In the genomic region with DNA sequence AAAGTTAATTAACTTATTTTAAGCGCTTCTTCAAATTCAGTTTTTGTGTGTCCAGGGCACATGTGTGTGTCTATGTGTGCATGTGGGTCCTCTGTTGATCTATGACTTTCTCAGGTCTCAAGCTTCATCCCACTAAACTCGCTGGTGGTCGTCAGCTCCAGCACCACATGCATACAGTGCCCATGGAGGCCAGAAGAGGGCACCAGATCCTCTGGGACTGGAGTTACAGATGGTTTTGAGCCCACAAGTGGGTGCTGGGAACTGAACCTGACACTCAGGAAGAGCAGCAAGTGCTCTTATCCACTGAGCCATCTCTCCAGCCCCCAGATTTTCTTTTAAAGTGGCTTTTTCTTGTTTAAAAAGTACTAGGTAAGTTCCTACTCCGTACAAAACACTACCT, we compare ENCODE assay signal across 23 mouse cellular contexts. TPM values are rescaled to one million over a fixed set of nuclear protein-coding genes. Genes with fewer than 3 reads are reported as not detected.
DNase-seq lines count a peak whose midpoint lies in the region; ATAC-seq and TF ChIP-seq lines count a peak whose summit lies in the region.
"Had no signal": no experiment of that assay in that cellular context is flagged by ENCODE, and none has a peak within 500 bp of the region (broad histone marks: within the 10 kb centered on the region; RNA-seq: fewer than 3 reads in every experiment).

No protein-coding gene starts in this region.

- no peak for ATAC-seq in heart, embryonic 11.5 days (replicated peaks; ENCODE audit: insufficient number of reproducible peaks, low FRiP score, low TSS enrichment)
- ATAC-seq: forebrain, embryonic 16.5 days; intestine, postnatal 0 days; midbrain, embryonic 16.5 days had no signal

- no peak overlapping the region for H3K4me2 ChIP-seq in heart, embryonic 11.5 days
- H3K4me2 ChIP-seq: liver, embryonic 11.5 days; stomach, embryonic 15.5 days had no signal

- peak; percentile 19 for TF ChIP-seq CTCF in left cerebral cortex, adult 2 months (IDR thresholded peaks at IDR 0.05)
- TF ChIP-seq CTCF in E14TG2a.4 (conservative IDR thresholded peaks at IDR 0.05; ENCODE audit: low read length) (peak; percentile 32), MEL (IDR thresholded peaks at IDR 0.05 in 2 of 3, conservative IDR thresholded peaks at IDR 0.05 in 1 of 3; ENCODE audit: control insufficient read depth in 1 of 3, insufficient read depth in 1 of 3, low read depth in 2 of 3, low read length in 3 of 3, poor library complexity in 1 of 3, severe bottlenecking in 1 of 3) (peak in 1 of 3 experiments; percentile 4; a peak in 1 of 6 replicates)

- H3K9ac ChIP-seq in heart, embryonic 11.5 days (ENCODE audit: low read depth, low read length): no peak overlapping the region
- no peak overlapping the region for H3K9ac ChIP-seq in MEL (ENCODE audit: control insufficient read depth, low read depth, low read length, poor library complexity, severe bottlenecking)
- H3K9ac ChIP-seq: kidney, embryonic 15.5 days; limb, embryonic 12.5 days; stomach, embryonic 15.5 days had no signal

- H3K4me3 ChIP-seq in heart, embryonic 11.5 days (ENCODE audit: low read depth, low read length): no peak overlapping the region
- no peak overlapping the region for H3K4me3 ChIP-seq in left cerebral cortex, adult 2 months
- H3K4me3 ChIP-seq in E14TG2a.4 (replicated peaks; ENCODE audit: low read length) (no peak overlapping the region), MEL (ENCODE audit: control insufficient read depth in 1 of 2, insufficient read depth in 1 of 2, low read depth in 2 of 2, low read length in 2 of 2) (no peak overlapping the region)
- no peak overlapping the region for H3K4me3 ChIP-seq in limb, embryonic 10.5 days
- H3K4me3 ChIP-seq: heart, adult 2 months; megakaryocyte, embryonic 14.5 days; stomach, embryonic 15.5 days had no signal

- no peak for TF ChIP-seq RAD21 in MEL (IDR thresholded peaks at IDR 0.05; ENCODE audit: low read depth, low read length)

- intact Hi-C loops in left cerebral cortex, adult 2 months (cut with DNase I): loop anchor here (5.0 kb wide), 1 partner anchor 40 kb away; no protein-coding TSS in a partner anchor
- intact Hi-C loops in left cerebral cortex, postnatal 4 days (cut with DNase I): no loop called here

- no peaks in the 10 kb centered on the region for H3K79me2 ChIP-seq in MEL (ENCODE audit: control insufficient read depth, insufficient read depth, low read length, poor library complexity)

- peaks cover 8% of the 10 kb centered on the region; the same call in 1 of the 2 replicates for H3K27me3 ChIP-seq in heart, embryonic 11.5 days (ENCODE audit: control insufficient read depth, insufficient read depth, low read length)
- H3K27me3 ChIP-seq in E14TG2a.4 (ENCODE audit: insufficient read depth, low read length) (no peaks in the 10 kb centered on the region), MEL (ENCODE audit: control insufficient read depth in 1 of 2, insufficient read depth in 2 of 2, low read length in 2 of 2) (no peaks in the 10 kb centered on the region)
- no peaks in the 10 kb centered on the region for H3K27me3 ChIP-seq in limb, embryonic 10.5 days (ENCODE audit: low read depth, poor library complexity, severe bottlenecking)
- H3K27me3 ChIP-seq: kidney, embryonic 15.5 days; limb, embryonic 12.5 days; stomach, embryonic 15.5 days had no signal

- TF ChIP-seq EP300 in MEL (IDR thresholded peaks at IDR 0.05; ENCODE audit: low read depth in 1 of 2, low read length in 2 of 2): no peak

- WGBS in heart, embryonic 11.5 days (ENCODE audit: insufficient replicate concordance): 88% methylated on average over 4 of the region's 4 CpGs
- 90% methylated on average over 4 of the region's 4 CpGs for WGBS in limb, embryonic 10.5 days

- DNase-seq in heart, adult 11 months: peak; percentile 31
- DNase-seq in left cerebral cortex, adult 2 months (ENCODE audit: extremely low spot score in 1 of 2, low spot score in 2 of 2): no peak
- DNase-seq in left cerebral cortex, postnatal 4 days: no peak
- DNase-seq in MEL (ENCODE audit: low read depth, low spot score): peak; percentile 5
- DNase-seq in limb, embryonic 10.5 days (ENCODE audit: low spot score): no peak
- DNase-seq in urinary bladder, postnatal 36 days (ENCODE audit: low spot score in 2 of 2): no peak
- DNase-seq: adrenal gland, adult 2 months; cerebellum, adult 18-20 months; gastrocnemius, postnatal 25 days; heart, adult 2 months; lung, adult 2 months; thymus, postnatal 25 days had no signal

- no peaks in the 10 kb centered on the region for H3K4me1 ChIP-seq in heart, embryonic 11.5 days (ENCODE audit: control insufficient read depth, insufficient read depth, low read length)
- peaks cover 29% of the 10 kb centered on the region for H3K4me1 ChIP-seq in E14TG2a.4 (replicated peaks; ENCODE audit: low read depth, low read length)
- no peaks in the 10 kb centered on the region for H3K4me1 ChIP-seq in MEL (ENCODE audit: control insufficient read depth in 1 of 2, insufficient read depth in 2 of 2, low read length in 2 of 2)
- H3K4me1 ChIP-seq in limb, embryonic 10.5 days: peaks cover 27% of the 10 kb centered on the region

- H3K27ac ChIP-seq in heart, embryonic 11.5 days (ENCODE audit: low read depth, low read length): no peak overlapping the region
- H3K27ac ChIP-seq in left cerebral cortex, adult 2 months: no peak overlapping the region
- no peak overlapping the region for H3K27ac ChIP-seq in MEL (ENCODE audit: control insufficient read depth, low read depth, low read length)
- H3K27ac ChIP-seq in limb, embryonic 10.5 days: no peak overlapping the region
- H3K27ac ChIP-seq: heart, adult 2 months; kidney, embryonic 15.5 days; limb, embryonic 12.5 days; stomach, embryonic 15.5 days had no signal

- TF ChIP-seq POLR2A in MEL (IDR thresholded peaks at IDR 0.05; ENCODE audit: control insufficient read depth in 1 of 2, insufficient read depth in 1 of 2, low read depth in 1 of 2, low read length in 2 of 2, poor library complexity in 1 of 2): no peak

- peaks cover 5% of the 10 kb centered on the region for H3K9me3 ChIP-seq in heart, embryonic 11.5 days (replicated peaks; ENCODE audit: control insufficient read depth, low read length)
- H3K9me3 ChIP-seq in E14TG2a.4 (ENCODE audit: low read length) (peaks cover 8% of the 10 kb centered on the region; the same call in 1 of the 2 replicates), MEL (replicated peaks; ENCODE audit: insufficient read depth, low read length) (no peaks in the 10 kb centered on the region)
- H3K9me3 ChIP-seq in limb, embryonic 10.5 days (replicated peaks): no peaks in the 10 kb centered on the region
- H3K9me3 ChIP-seq: stomach, embryonic 15.5 days had no signal

- no peaks in the 10 kb centered on the region for H3K36me3 ChIP-seq in heart, embryonic 11.5 days (ENCODE audit: control insufficient read depth, insufficient read depth, low read length)
- H3K36me3 ChIP-seq in E14TG2a.4 (ENCODE audit: insufficient read depth, low read length) (peaks cover 18% of the 10 kb centered on the region), MEL (ENCODE audit: control insufficient read depth in 1 of 2, insufficient read depth in 2 of 2, low read length in 2 of 2) (no peaks in the 10 kb centered on the region)
- H3K36me3 ChIP-seq in limb, embryonic 10.5 days: peaks cover 8% of the 10 kb centered on the region
- H3K36me3 ChIP-seq: kidney, embryonic 15.5 days; limb, embryonic 12.5 days; stomach, embryonic 15.5 days had no signal

TF ChIP-seq in MEL, 35 proteins besides CTCF, POLR2A, EP300 and RAD21:
- no peak for TF ChIP-seq MAFK (IDR thresholded peaks at IDR 0.05; ENCODE audit: borderline replicate concordance, low read depth, low read length)
- TF ChIP-seq SMC3 (IDR thresholded peaks at IDR 0.05; ENCODE audit: low read depth, low read length): no peak
- no peak for TF ChIP-seq ZC3H11A (IDR thresholded peaks at IDR 0.05; ENCODE audit: low read depth, low read length)
- no peak for TF ChIP-seq MAZ (IDR thresholded peaks at IDR 0.05; ENCODE audit: low read depth, low read length)
- TF ChIP-seq POLR2AphosphoS2 (IDR thresholded peaks at IDR 0.05; ENCODE audit: low read length): no peak
- no peak for TF ChIP-seq JUND (IDR thresholded peaks at IDR 0.05; ENCODE audit: low read depth, low read length)
- TF ChIP-seq RCOR1 (IDR thresholded peaks at IDR 0.05; ENCODE audit: low read depth, low read length): no peak

RNA-seq across cellular contexts. Expression of a gene that starts 2.1 kb away (rescaled TPM):
- polyA plus RNA-seq in heart, embryonic 11.5 days (2014; fragmentation: Nextera tagmentation; extraction: Ambion mirVana): 0.42 and 0.52 TPM in 2 replicates
- 10 to 100 TPM; 90.3 to 93.9 TPM for total RNA-seq in left cerebral cortex, adult 2 months (2021)
- total RNA-seq in left cerebral cortex, postnatal 4 days (2021): 10 to 100 TPM; 64.9 to 66.0 TPM
- total RNA-seq in MEL (2012; rRNA removed): not detected in 2 replicates
- not detected for polyA plus RNA-seq in MEL (2012; ENCODE audit: insufficient read depth in 1 of 2, insufficient read length in 2 of 2, low read depth in 1 of 2, low replicate concordance in 2 of 2, missing spikeins in 1 of 2)
- 4.1 and 4.8 TPM in 2 replicates for polyA plus RNA-seq in limb, embryonic 10.5 days (2016; fragmentation: Nextera tagmentation; extraction: Ambion mirVana)
- total RNA-seq: neutrophil, adult 5-6 weeks had no signal

Comparison
In these comparisons a context has a peak if more than half of its experiments do, and no peak if none do; other contexts are left out.
1. DNase-seq: peak in heart, adult 11 months (single experiment) and MEL (single experiment); none in left cerebral cortex, adult 2 months (0 of 2), left cerebral cortex, postnatal 4 days (single experiment), limb, embryonic 10.5 days (single experiment) and urinary bladder, postnatal 36 days (0 of 2).
2. RNA of a gene that starts 2.1 kb away (total RNA-seq): 90.3 to 93.9 TPM in left cerebral cortex, adult 2 months and 64.9 to 66.0 TPM in left cerebral cortex, postnatal 4 days; not detected in MEL; every median in the first group is over 10 times any median in the second.